Mouse (Mus musculus) layer of hippocampus, postnatal 10 days (tissue): ENCODE measurements around the gene Ak5. TPM values are rescaled to one million over a fixed set of nuclear protein-coding genes. Genes with fewer than 3 reads are reported as not detected.

Experiments used
- DNase-seq, 2 experiments: peaks; one replicate each; pipeline ENCODE4 v3.0.0; 2021; ENCODE audit warnings: low spot score in 2 of 2
- total RNA-seq, 2 experiments: library from RNA; stranded (reverse); gene quantifications; 2 replicates each; pipeline ENCODE4 v1.2.3; 2021

The Ak5 gene
- total RNA-seq, 2 experiments from 2014 or later = 166 to 169 TPM

- peak in 1 of 2 experiments; percentile 27 for DNase-seq
These were observed 147.1 kb downstream of the Ak5 start for GRCm38 (mm10) chr3:152521054-152521453.

GRCm38 (mm10) chr3:152520074-152520473, 148.1 kb downstream of the Ak5 start:
- no peak for DNase-seq

- DNase-seq = no peak
These were observed 148.6 kb downstream of the Ak5 start for GRCm38 (mm10) chr3:152519556-152519955.

GRCm38 (mm10) chr3:152516569-152516968, 151.6 kb downstream of the Ak5 start:
- no peak for DNase-seq

GRCm38 (mm10) chr3:152515959-152516358, 152.2 kb downstream of the Ak5 start:
- DNase-seq = no peak

- DNase-seq = no peak
These were observed 155.6 kb downstream of the Ak5 start for GRCm38 (mm10) chr3:152512517-152512916.

- no peak for DNase-seq
These were observed 158.9 kb downstream of the Ak5 start for GRCm38 (mm10) chr3:152509268-152509667.

- no peak for DNase-seq
These were observed 159.7 kb downstream of the Ak5 start for GRCm38 (mm10) chr3:152508419-152508993.

GRCm38 (mm10) chr3:152507900-152508299, 160.3 kb downstream of the Ak5 start:
- no peak for DNase-seq

- no peak for DNase-seq
These were observed 169.0 kb downstream of the Ak5 start for GRCm38 (mm10) chr3:152498968-152499696.

GRCm38 (mm10) chr3:152497842-152498241, 170.3 kb downstream of the Ak5 start:
- DNase-seq = no peak

- DNase-seq = no peak
These were observed 171.1 kb downstream of the Ak5 start for GRCm38 (mm10) chr3:152497084-152497483.

GRCm38 (mm10) chr3:152495415-152495898, 172.7 kb downstream of the Ak5 start:
- no peak for DNase-seq

GRCm38 (mm10) chr3:152494667-152495360, 173.3 kb downstream of the Ak5 start:
- no peak for DNase-seq

GRCm38 (mm10) chr3:152493813-152494212, 174.3 kb downstream of the Ak5 start:
- no peak for DNase-seq

- no peak for DNase-seq
These were observed 175.9 kb downstream of the Ak5 start for GRCm38 (mm10) chr3:152492241-152492640.

GRCm38 (mm10) chr3:152490423-152490822, 177.7 kb downstream of the Ak5 start:
- DNase-seq = no peak

- DNase-seq = no peak
These were observed 179.2 kb downstream of the Ak5 start for GRCm38 (mm10) chr3:152488964-152489363.

- DNase-seq = no peak
These were observed 184.0 kb downstream of the Ak5 start for GRCm38 (mm10) chr3:152484206-152484605.

GRCm38 (mm10) chr3:152483800-152484199, 184.4 kb downstream of the Ak5 start:
- no peak for DNase-seq

- DNase-seq = no peak
These were observed 186.0 kb downstream of the Ak5 start for GRCm38 (mm10) chr3:152482182-152482581.

GRCm38 (mm10) chr3:152480336-152480735, 187.8 kb downstream of the Ak5 start:
- no peak for DNase-seq
